In genomic region chr4:138805248-138805647, GRCm38 (mm10) we compare ENCODE assay signal across 37 mouse cellular contexts. TPM values are rescaled to one million over a fixed set of nuclear protein-coding genes. Genes with fewer than 3 reads are reported as not detected.
DNase-seq lines count a peak whose midpoint lies in the region; ATAC-seq and TF ChIP-seq lines count a peak whose summit lies in the region.
"Had no signal": no experiment of that assay in that cellular context is flagged by ENCODE, and none has a peak within 500 bp of the region (broad histone marks: within the 10 kb centered on the region; RNA-seq: fewer than 3 reads in every experiment).

No protein-coding gene starts in this region.

- H3K79me2 ChIP-seq in liver, adult 2 months (ENCODE audit: control insufficient read depth, insufficient read depth, low read length), result no peaks in the 10 kb centered on the region

- H3K4me3 ChIP-seq in hindbrain, embryonic 16.5 days (ENCODE audit: low read length), result no peak overlapping the region
- H3K4me3 ChIP-seq in hindbrain, embryonic 12.5 days, result no peak overlapping the region
- H3K4me3 ChIP-seq in liver, adult 2 months (ENCODE audit: insufficient read depth, low read depth, low read length), result no peak overlapping the region
- no peak overlapping the region for H3K4me3 ChIP-seq in liver, embryonic 12.5 days
- H3K4me3 ChIP-seq in intestine, embryonic 15.5 days (replicated peaks), result no peak overlapping the region
- H3K4me3 ChIP-seq: embryonic facial prominence, embryonic 13.5 days; forebrain, embryonic 10.5 days; heart, embryonic 13.5 days; hindbrain, embryonic 15.5 days; limb, embryonic 13.5 days; liver, embryonic 13.5 days; megakaryocyte, embryonic 14.5 days; midbrain, embryonic 13.5 days had no signal

- H3K27me3 ChIP-seq in hindbrain, embryonic 16.5 days (replicated peaks; ENCODE audit: control insufficient read depth, insufficient read depth, low read length), result no peaks in the 10 kb centered on the region
- no peaks in the 10 kb centered on the region for H3K27me3 ChIP-seq in hindbrain, embryonic 12.5 days
- H3K27me3 ChIP-seq in liver, adult 2 months (ENCODE audit: control insufficient read depth, insufficient read depth, low read length), result no peaks in the 10 kb centered on the region
- peaks cover 16% of the 10 kb centered on the region for H3K27me3 ChIP-seq in liver, embryonic 12.5 days (replicated peaks)
- H3K27me3 ChIP-seq in intestine, embryonic 15.5 days (replicated peaks), result no peaks in the 10 kb centered on the region
- H3K27me3 ChIP-seq: embryonic facial prominence, embryonic 13.5 days; hindbrain, embryonic 15.5 days; liver, embryonic 13.5 days; midbrain, embryonic 13.5 days had no signal

- TF ChIP-seq POLR2A in liver, adult 2 months (IDR thresholded peaks at IDR 0.05; ENCODE audit: extremely low read depth, insufficient read depth, low read length), result no peak

- peak; percentile 23 for DNase-seq in embryo, embryonic 10 days (ENCODE audit: low spot score)
- DNase-seq in embryo, embryonic 11 days, result no peak
- peak; percentile 59 for DNase-seq in liver, adult 2 months (ENCODE audit: extremely low read depth, low read depth, low spot score)
- no peak for DNase-seq in MN1 (ENCODE audit: low spot score)
- DNase-seq: adrenal gland, postnatal 25 days; cerebellum, adult 18-20 months; cerebellum, postnatal 10 days; forebrain, postnatal 0 days; heart, postnatal 10 days; liver, embryonic 13.5 days; lung, adult 18-20 months; lung, postnatal 4 days; thymus, adult 2 months; thymus, postnatal 36 days had no signal

- H3K27ac ChIP-seq in hindbrain, embryonic 16.5 days (ENCODE audit: low read depth, low read length), result no peak overlapping the region
- H3K27ac ChIP-seq in hindbrain, embryonic 12.5 days, result no peak overlapping the region
- H3K27ac ChIP-seq in liver, adult 2 months (replicated peaks; ENCODE audit: insufficient read depth, low read depth, low read length), result no peak overlapping the region
- H3K27ac ChIP-seq in liver, embryonic 12.5 days, result no peak overlapping the region
- H3K27ac ChIP-seq in intestine, embryonic 15.5 days, result no peak overlapping the region
- H3K27ac ChIP-seq: embryonic facial prominence, embryonic 13.5 days; heart, embryonic 13.5 days; hindbrain, embryonic 15.5 days; limb, embryonic 13.5 days; liver, embryonic 13.5 days; midbrain, embryonic 13.5 days had no signal

- H3K36me3 ChIP-seq in hindbrain, embryonic 16.5 days (ENCODE audit: control insufficient read depth, insufficient read depth, low read length), result no peaks in the 10 kb centered on the region
- no peaks in the 10 kb centered on the region for H3K36me3 ChIP-seq in hindbrain, embryonic 12.5 days
- no peaks in the 10 kb centered on the region for H3K36me3 ChIP-seq in liver, adult 2 months (ENCODE audit: control insufficient read depth, insufficient read depth, low read length)
- H3K36me3 ChIP-seq in liver, embryonic 12.5 days, result no peaks in the 10 kb centered on the region
- no peaks in the 10 kb centered on the region for H3K36me3 ChIP-seq in intestine, embryonic 15.5 days
- H3K36me3 ChIP-seq: embryonic facial prominence, embryonic 13.5 days; forebrain, embryonic 10.5 days; heart, embryonic 13.5 days; hindbrain, embryonic 15.5 days; limb, embryonic 13.5 days; liver, embryonic 13.5 days; midbrain, embryonic 13.5 days had no signal

- H3K4me2 ChIP-seq in hindbrain, embryonic 16.5 days (ENCODE audit: low read length), result no peak overlapping the region
- H3K4me2 ChIP-seq in hindbrain, embryonic 12.5 days (replicated peaks), result no peak overlapping the region
- H3K4me2 ChIP-seq in liver, embryonic 12.5 days, result no peak overlapping the region
- H3K4me2 ChIP-seq in intestine, embryonic 15.5 days (replicated peaks), result no peak overlapping the region
- H3K4me2 ChIP-seq: embryonic facial prominence, embryonic 13.5 days; heart, embryonic 13.5 days; hindbrain, embryonic 15.5 days; limb, embryonic 13.5 days; liver, embryonic 13.5 days; midbrain, embryonic 13.5 days had no signal

- TF ChIP-seq CTCF in liver, adult 2 months (IDR thresholded peaks at IDR 0.05; ENCODE audit: low read depth, low read length), result no peak

- no peaks in the 10 kb centered on the region; the same call in 1 of the 2 replicates for H3K4me1 ChIP-seq in hindbrain, embryonic 16.5 days (ENCODE audit: control insufficient read depth, insufficient read depth, low read depth, low read length)
- peaks cover 5% of the 10 kb centered on the region for H3K4me1 ChIP-seq in hindbrain, embryonic 12.5 days
- no peaks in the 10 kb centered on the region; the same call in 1 of the 2 replicates for H3K4me1 ChIP-seq in liver, adult 2 months (ENCODE audit: control insufficient read depth, insufficient read depth, low read length)
- H3K4me1 ChIP-seq in liver, embryonic 12.5 days, result no peaks in the 10 kb centered on the region
- H3K4me1 ChIP-seq in intestine, embryonic 15.5 days (replicated peaks), result no peaks in the 10 kb centered on the region
- H3K4me1 ChIP-seq: embryonic facial prominence, embryonic 13.5 days; liver, embryonic 13.5 days had no signal

- no peak overlapping the region for H3K9ac ChIP-seq in hindbrain, embryonic 16.5 days (ENCODE audit: low read depth, low read length)
- no peak overlapping the region for H3K9ac ChIP-seq in hindbrain, embryonic 12.5 days
- H3K9ac ChIP-seq in liver, adult 2 months (ENCODE audit: low read depth, low read length), result no peak overlapping the region
- no peak overlapping the region for H3K9ac ChIP-seq in liver, embryonic 12.5 days
- H3K9ac ChIP-seq in intestine, embryonic 15.5 days, result no peak overlapping the region
- H3K9ac ChIP-seq: embryonic facial prominence, embryonic 13.5 days; forebrain, postnatal 0 days; heart, embryonic 13.5 days; hindbrain, embryonic 15.5 days; limb, embryonic 13.5 days; liver, embryonic 13.5 days; midbrain, embryonic 13.5 days had no signal

- ATAC-seq in hindbrain, embryonic 16.5 days, result peak; percentile 56; the same call in 1 of the 2 replicates
- ATAC-seq in hindbrain, embryonic 12.5 days (ENCODE audit: low FRiP score), result no peak
- ATAC-seq in liver, embryonic 12.5 days, result no peak
- ATAC-seq in intestine, embryonic 15.5 days, result no peak
- ATAC-seq: forebrain, postnatal 0 days; intestine, postnatal 0 days; lung, postnatal 0 days; midbrain, embryonic 13.5 days had no signal

- H3K9me3 ChIP-seq in hindbrain, embryonic 16.5 days (ENCODE audit: control insufficient read depth, low read length), result no peaks in the 10 kb centered on the region
- H3K9me3 ChIP-seq in hindbrain, embryonic 12.5 days (replicated peaks), result no peaks in the 10 kb centered on the region
- H3K9me3 ChIP-seq in liver, embryonic 12.5 days (replicated peaks), result no peaks in the 10 kb centered on the region
- no peaks in the 10 kb centered on the region for H3K9me3 ChIP-seq in intestine, embryonic 15.5 days
- H3K9me3 ChIP-seq: embryonic facial prominence, embryonic 13.5 days; forebrain, embryonic 10.5 days; heart, embryonic 13.5 days; hindbrain, embryonic 15.5 days; limb, embryonic 13.5 days; liver, embryonic 13.5 days; midbrain, embryonic 13.5 days had no signal

- WGBS in hindbrain, embryonic 16.5 days, result 25% methylated on average over 8 of the region's 8 CpGs
- 37% methylated on average over 8 of the region's 8 CpGs for WGBS in hindbrain, embryonic 12.5 days
- 41% methylated on average over 8 of the region's 8 CpGs for WGBS in liver, adult 2 months
- WGBS in liver, embryonic 12.5 days (ENCODE audit: insufficient replicate concordance), result 65% methylated on average over 8 of the region's 8 CpGs
- WGBS in intestine, embryonic 15.5 days, result 74% methylated on average over 8 of the region's 8 CpGs

RNA-seq across cellular contexts. Expression of gene Pla2g2d, which starts 29.7 kb away (rescaled TPM):
- 0.61 and 0.76 TPM in 2 replicates for polyA plus RNA-seq in hindbrain, embryonic 16.5 days (2015; fragmentation: Nextera tagmentation; extraction: Ambion mirVana)
- 0.61 and 0.91 TPM in 2 replicates for polyA plus RNA-seq in hindbrain, embryonic 12.5 days (2016; fragmentation: Nextera tagmentation; extraction: Ambion mirVana)
- total RNA-seq in liver, adult 2 months (2014; rRNA removed), result not detected in 2 replicates
- polyA plus RNA-seq in liver, adult 2 months (2012; rRNA removed), result not detected in 2 replicates
- polyA plus RNA-seq in liver, embryonic 12.5 days (2016; fragmentation: Nextera tagmentation; extraction: Ambion mirVana), result 0.05 and 0.06 TPM in 2 replicates
- polyA plus RNA-seq in intestine, embryonic 15.5 days (2015; fragmentation: Nextera tagmentation; extraction: Ambion mirVana), result 0.92 and 0.99 TPM in 2 replicates
- total RNA-seq: CH12.LX; common myeloid progenitor, adult 5-6 weeks; ES-E14; heart, postnatal 10 days; layer of hippocampus, postnatal 10 days; monocyte, adult 5-6 weeks had no signal
- polyA plus RNA-seq: C2C12; heart, embryonic 13.5 days; kidney, embryonic 16.5 days; liver, embryonic 13.5 days; lung, postnatal 0 days had no signal

RNA-seq across cellular contexts. Expression of gene Pla2g2f, which starts 47.8 kb away (rescaled TPM):
- polyA plus RNA-seq in hindbrain, embryonic 16.5 days (2015; fragmentation: Nextera tagmentation; extraction: Ambion mirVana), result 0.06 TPM in 1 of 2 replicates, not detected in the other
- 0.14 TPM in 1 of 2 replicates, not detected in the other for polyA plus RNA-seq in hindbrain, embryonic 12.5 days (2016; fragmentation: Nextera tagmentation; extraction: Ambion mirVana)
- 0.13 TPM in 1 of 2 replicates, not detected in the other for total RNA-seq in liver, adult 2 months (2014; rRNA removed)
- not detected in 2 replicates for polyA plus RNA-seq in liver, adult 2 months (2012; rRNA removed)
- polyA plus RNA-seq in liver, embryonic 12.5 days (2016; fragmentation: Nextera tagmentation; extraction: Ambion mirVana), result not detected in 2 replicates
- 1.5 and 2.6 TPM in 2 replicates for polyA plus RNA-seq in intestine, embryonic 15.5 days (2015; fragmentation: Nextera tagmentation; extraction: Ambion mirVana)
- total RNA-seq: CH12.LX; common myeloid progenitor, adult 5-6 weeks; forebrain, postnatal 0 days; layer of hippocampus, postnatal 10 days; left cerebral cortex, postnatal 36 days; monocyte, adult 5-6 weeks had no signal
- polyA plus RNA-seq: C2C12; forebrain, embryonic 10.5 days; forebrain, postnatal 0 days; gonadal fat pad, adult 2 months; heart, embryonic 13.5 days; liver, embryonic 13.5 days; lung, postnatal 0 days; neural tube, embryonic 14.5 days had no signal

RNA-seq across cellular contexts. Expression of gene Pla2g5, which starts 58.0 kb away (rescaled TPM):
- 0.27 and 0.38 TPM in 2 replicates for polyA plus RNA-seq in hindbrain, embryonic 16.5 days (2015; fragmentation: Nextera tagmentation; extraction: Ambion mirVana)
- not detected in 2 replicates for polyA plus RNA-seq in hindbrain, embryonic 12.5 days (2016; fragmentation: Nextera tagmentation; extraction: Ambion mirVana)
- total RNA-seq in liver, adult 2 months (2014; rRNA removed), result 0.13 TPM in 1 of 2 replicates, not detected in the other
- not detected in 2 replicates for polyA plus RNA-seq in liver, adult 2 months (2012; rRNA removed)
- polyA plus RNA-seq in liver, embryonic 12.5 days (2016; fragmentation: Nextera tagmentation; extraction: Ambion mirVana), result not detected in 2 replicates
- 0.15 and 0.29 TPM in 2 replicates for polyA plus RNA-seq in intestine, embryonic 15.5 days (2015; fragmentation: Nextera tagmentation; extraction: Ambion mirVana)
- total RNA-seq: common myeloid progenitor, adult 5-6 weeks; monocyte, adult 5-6 weeks had no signal
- polyA plus RNA-seq: liver, embryonic 13.5 days; lung, postnatal 0 days had no signal

Comparison
In these comparisons a context has a peak if more than half of its experiments do, and no peak if none do; other contexts are left out.
1. DNase-seq: peak in embryo, embryonic 10 days (single experiment) and liver, adult 2 months (single experiment); none in embryo, embryonic 11 days (single experiment) and MN1 (single experiment).